Mouse (Mus musculus) liver, embryonic 16.5 days (tissue): ENCODE results near the gene Tmem208. TPM values are rescaled to one million over a fixed set of nuclear protein-coding genes. Genes with fewer than 3 reads are reported as not detected.

ENCODE experiments used
- ATAC-seq: fragments of 200-750 bp; cut with Nextera tagmentation; 2 replicates; pipeline ENCODE4 v1.8.0; 2017; ENCODE audit warnings: low read depth, mild to moderate bottlenecking, moderate number of reproducible peaks, moderate library complexity
- H3K27ac ChIP-seq: fragments of 300-500 bp; sonication (generic); 2 replicates; pipeline ENCODE4 v1.5.1; 2014; ENCODE audit warnings: mild to moderate bottlenecking, low read length
- H3K27me3 ChIP-seq: fragments of 300-500 bp; sonication (generic); 2 replicates; pipeline ENCODE4 v1.6.1; 2014; ENCODE audit warnings: low read depth, low read length, mixed read lengths; ENCODE audit not compliant: control insufficient read depth, insufficient read depth
- H3K36me3 ChIP-seq: fragments of 300-500 bp; sonication (generic); 2 replicates; pipeline ENCODE4 v1.6.1; 2014; ENCODE audit warnings: mild to moderate bottlenecking; ENCODE audit not compliant: control insufficient read depth, insufficient read depth
- H3K4me1 ChIP-seq: fragments of 300-500 bp; sonication (generic); 2 replicates; pipeline ENCODE4 v1.6.1; 2014; ENCODE audit warnings: low read depth, low read length, mixed read lengths; ENCODE audit not compliant: control insufficient read depth
- H3K4me2 ChIP-seq: fragments of 300-500 bp; sonication (generic); 2 replicates; pipeline ENCODE4 v1.6.1; 2014; ENCODE audit warnings: low read depth, low read length, mixed read lengths
- H3K4me3 ChIP-seq: fragments of 300-500 bp; sonication (generic); 2 replicates; pipeline ENCODE4 v1.5.1; 2014; ENCODE audit warnings: low read depth, mild to moderate bottlenecking, low read length
- H3K9ac ChIP-seq: fragments of 300-500 bp; sonication (generic); 2 replicates; pipeline ENCODE4 v1.6.1; 2014; ENCODE audit warnings: low read depth, low read length
- H3K9me3 ChIP-seq: fragments of 300-500 bp; sonication (generic); replicated peaks from 2 replicates; pipeline ENCODE4 v1.6.1; 2016; ENCODE audit warnings: low read length; ENCODE audit not compliant: control insufficient read depth
- WGBS: fragments of 180-500 bp; shearing (Covaris S2); extraction: QIAGEN DNeasy Blood & Tissue Kit; methylation state at CpG from one replicate; pipeline ENCODE4 v1.1.7; 2014; ENCODE audit not compliant: insufficient replicate concordance; 5-methylcytosine and 5-hydroxymethylcytosine counted together
- polyA plus RNA-seq: library from polyadenylated mRNA; unstranded; fragments of >200 nt; fragmentation: Nextera tagmentation; extraction: Ambion mirVana; gene quantifications from 2 replicates; pipeline ENCODE4 v1.2.1, GENCODE M21; 2015

Tmem208 gene
- polyA plus RNA-seq, 1 experiment from 2014 or later, result 82.0 TPM

DNA sequence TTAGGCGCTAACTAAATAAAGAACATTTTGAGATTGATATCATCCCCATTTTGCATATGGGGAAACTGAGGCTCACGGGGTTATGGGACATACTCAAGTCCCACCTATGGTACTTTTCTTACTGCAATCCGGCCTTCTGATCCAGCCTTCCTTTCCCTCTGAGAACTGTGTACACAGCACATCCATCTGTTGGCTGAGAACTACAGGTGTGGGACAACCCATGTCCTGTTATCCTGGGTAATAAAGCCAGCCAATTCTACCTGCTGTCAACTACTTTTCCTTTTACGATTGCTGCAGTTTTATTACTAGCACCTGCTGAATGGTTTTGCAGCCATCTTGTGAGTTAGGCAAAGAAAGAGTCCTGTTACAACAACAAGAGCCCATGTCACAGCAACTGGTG, 28.4 kb downstream of the Tmem208 start:
- no peaks in the 10 kb centered on the region for H3K36me3 ChIP-seq
- 76% methylated on average over 4 of the region's 4 CpGs for WGBS
- H3K4me3 ChIP-seq, result no peak overlapping the region

GRCm38 (mm10) chr8:105355179-105356024, 29.2 kb downstream of the Tmem208 start:
- H3K9ac ChIP-seq, result no peak overlapping the region
- no peak overlapping the region for H3K4me3 ChIP-seq
- H3K27ac ChIP-seq, result no peak overlapping the region
- H3K4me1 ChIP-seq, result no peaks in the 10 kb centered on the region
- H3K36me3 ChIP-seq, result no peaks in the 10 kb centered on the region
- WGBS, result 53% methylated on average over 26 of the region's 26 CpGs
- H3K27me3 ChIP-seq, result peaks cover 10% of the 10 kb centered on the region
- H3K4me2 ChIP-seq, result no peak overlapping the region
- H3K9me3 ChIP-seq, result no peaks in the 10 kb centered on the region
- ATAC-seq, result no peak

More for the DNA sequence above, 28.4 kb downstream of the Tmem208 start:
- peaks cover 19% of the 10 kb centered on the region for H3K27me3 ChIP-seq
- ATAC-seq, result no peak
- no peak overlapping the region for H3K9ac ChIP-seq
- no peaks in the 10 kb centered on the region for H3K4me1 ChIP-seq
- H3K4me2 ChIP-seq, result no peak overlapping the region
- H3K27ac ChIP-seq, result no peak overlapping the region
- H3K9me3 ChIP-seq, result no peaks in the 10 kb centered on the region

GRCm38 (mm10) chr8:105356681-105357080, 30.5 kb downstream of the Tmem208 start:
- ATAC-seq, result no peak
- WGBS, result 78% methylated on average over 14 of the region's 14 CpGs

DNA sequence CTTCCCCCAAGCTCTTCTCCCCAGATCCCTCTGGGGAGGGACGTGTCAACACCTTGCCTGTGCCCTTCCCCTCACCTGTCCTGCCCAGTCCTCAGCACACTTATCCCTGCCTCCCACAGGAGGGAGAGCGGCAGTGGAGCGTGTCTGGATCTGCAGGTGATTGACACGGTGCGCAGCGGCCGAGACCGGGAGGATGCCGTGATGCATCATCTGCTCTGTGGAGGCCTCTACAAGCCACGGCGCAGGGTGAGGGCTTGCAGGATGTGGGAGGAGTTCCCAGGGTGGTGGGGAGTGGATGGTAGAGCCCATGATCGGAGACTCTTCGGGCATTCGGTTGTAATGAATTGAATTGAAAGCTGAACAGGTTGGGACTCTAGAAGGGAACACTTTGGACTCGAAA, 33.1 kb downstream of the Tmem208 start:
- H3K27ac ChIP-seq, result no peak overlapping the region
- H3K4me2 ChIP-seq, result no peak overlapping the region
- no peaks in the 10 kb centered on the region for H3K9me3 ChIP-seq
- no peaks in the 10 kb centered on the region for H3K36me3 ChIP-seq
- no peak for ATAC-seq
- WGBS, result 70% methylated on average over 15 of the region's 15 CpGs
- H3K4me3 ChIP-seq, result no peak overlapping the region
- H3K27me3 ChIP-seq, result no peaks in the 10 kb centered on the region
- no peak overlapping the region for H3K9ac ChIP-seq
- H3K4me1 ChIP-seq, result no peaks in the 10 kb centered on the region

More at GRCm38 (mm10) chr8:105356681-105357080, 30.5 kb downstream of the Tmem208 start:
- Histone ChIP-seq H3K9me3 (no peaks in the 10 kb centered on the region), H3K9ac (no peak overlapping the region), H3K4me3 (no peak overlapping the region), H3K36me3 (no peaks in the 10 kb centered on the region), H3K4me1 (no peaks in the 10 kb centered on the region), H3K27ac (no peak overlapping the region), H3K27me3 (no peaks in the 10 kb centered on the region; the same call in 1 of the 2 replicates), H3K4me2 (no peak overlapping the region)

- Histone ChIP-seq H3K4me1 (no peaks in the 10 kb centered on the region), H3K27ac (no peak overlapping the region), H3K4me2 (no peak overlapping the region), H3K27me3 (no peaks in the 10 kb centered on the region), H3K9me3 (no peaks in the 10 kb centered on the region), H3K9ac (no peak overlapping the region), H3K36me3 (no peaks in the 10 kb centered on the region), H3K4me3 (no peak overlapping the region)
- 46% methylated on average over 4 of the region's 4 CpGs for WGBS
- no peak for ATAC-seq
These were observed 33.5 kb downstream of the Tmem208 start for GRCm38 (mm10) chr8:105359646-105360045.

DNA sequence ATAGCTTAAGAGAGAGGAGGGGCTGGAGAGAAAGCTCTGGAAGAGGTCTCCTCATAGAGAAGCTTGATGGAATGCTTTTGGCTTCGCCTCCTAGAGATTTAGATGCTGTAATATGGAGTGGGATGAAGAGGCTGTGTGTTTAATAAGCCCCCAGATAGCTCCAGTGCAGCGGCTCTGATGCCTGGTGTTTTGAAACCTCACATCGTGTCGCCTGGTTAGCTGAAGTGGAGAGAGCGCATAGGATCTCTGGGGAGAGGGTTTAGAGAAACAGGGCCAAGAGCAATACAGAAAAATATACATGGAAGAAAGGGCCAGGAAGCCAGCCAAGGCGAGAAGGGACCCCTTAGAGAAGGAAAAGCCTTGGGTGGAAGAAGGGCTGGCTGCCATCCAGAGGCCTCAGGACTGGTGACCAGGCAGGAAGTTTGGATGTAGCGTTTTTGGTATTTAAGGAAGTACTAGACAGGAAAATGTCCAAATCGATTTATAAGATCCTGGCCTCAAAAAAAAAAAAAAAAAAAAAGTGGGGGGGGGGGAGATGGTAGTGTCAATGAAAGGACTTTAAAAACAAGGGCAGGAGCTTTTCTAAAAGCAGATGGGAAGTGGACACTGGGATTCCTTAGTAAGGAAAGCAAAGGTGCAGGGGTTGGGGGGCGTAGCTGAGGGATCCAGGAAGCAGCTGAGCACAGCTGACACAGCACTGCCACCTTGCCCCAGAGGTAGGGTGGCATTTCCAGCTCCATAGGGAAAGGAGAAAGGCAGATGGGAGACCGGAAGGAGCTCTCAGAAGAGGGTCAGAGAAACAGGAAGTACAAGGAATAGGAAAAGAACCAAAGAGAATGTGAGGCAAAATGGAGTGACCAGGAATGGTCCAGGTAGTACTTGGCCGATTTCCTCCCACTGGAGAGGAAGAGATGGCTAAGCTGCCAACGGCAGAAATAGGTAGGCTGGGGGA, 35.9 kb downstream of the Tmem208 start:
- Histone ChIP-seq H3K36me3 (no peaks in the 10 kb centered on the region), H3K4me1 (no peaks in the 10 kb centered on the region), H3K27ac (no peak overlapping the region), H3K9ac (no peak overlapping the region), H3K9me3 (no peaks in the 10 kb centered on the region), H3K4me3 (no peak overlapping the region), H3K27me3 (no peaks in the 10 kb centered on the region), H3K4me2 (no peak overlapping the region)
- 48% methylated on average over 12 of the region's 12 CpGs for WGBS
- no peak for ATAC-seq

GRCm38 (mm10) chr8:105367107-105367506, 41.0 kb downstream of the Tmem208 start:
- ATAC-seq, result no peak

DNA sequence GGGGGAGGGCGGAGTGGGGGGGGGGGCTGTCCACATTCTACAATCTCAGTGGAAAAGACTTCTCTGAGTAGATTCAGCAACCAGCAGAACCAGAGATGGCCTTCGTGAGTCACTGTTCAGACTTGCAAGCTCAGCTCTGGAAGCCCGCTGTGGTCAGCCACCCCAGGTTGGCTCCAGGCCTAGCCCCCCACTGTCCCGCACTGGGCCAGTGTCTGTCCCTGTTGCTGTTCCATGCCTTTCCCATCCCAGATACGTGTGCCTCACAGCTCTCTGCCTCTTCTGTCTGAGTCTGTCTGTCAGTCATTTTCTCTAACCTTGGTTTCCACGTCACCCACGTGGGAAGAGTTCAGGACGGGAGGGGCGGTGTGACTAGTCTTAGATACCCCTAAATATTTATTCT, 46.3 kb downstream of the Tmem208 start:
- ATAC-seq, result no peak
- H3K9me3 ChIP-seq, result no peaks in the 10 kb centered on the region
- no peaks in the 10 kb centered on the region for H3K4me1 ChIP-seq
- no peak overlapping the region for H3K4me3 ChIP-seq
- H3K36me3 ChIP-seq, result no peaks in the 10 kb centered on the region
- no peak overlapping the region for H3K9ac ChIP-seq
- H3K27ac ChIP-seq, result no peak overlapping the region
- H3K4me2 ChIP-seq, result no peak overlapping the region
- no peaks in the 10 kb centered on the region for H3K27me3 ChIP-seq
- WGBS, result 66% methylated on average over 9 of the region's 9 CpGs

More at GRCm38 (mm10) chr8:105367107-105367506, 41.0 kb downstream of the Tmem208 start:
- Histone ChIP-seq H3K9me3 (no peaks in the 10 kb centered on the region), H3K9ac (no peak overlapping the region), H3K36me3 (no peaks in the 10 kb centered on the region), H3K27ac (no peak overlapping the region), H3K27me3 (no peaks in the 10 kb centered on the region), H3K4me3 (no peak overlapping the region), H3K4me1 (no peaks in the 10 kb centered on the region), H3K4me2 (no peak overlapping the region)
- 43% methylated on average over 2 of the region's 2 CpGs for WGBS
